Mouse (Mus musculus) C2C12 (cell line): Measurements from ENCODE around the gene Ap1g1. TPM values are rescaled to one million over a fixed set of nuclear protein-coding genes. Genes with fewer than 3 reads are reported as not detected.

ENCODE experiments used
- H3K27me3 ChIP-seq: one replicate; pipeline ENCODE4 v1.6.1; 2011; ENCODE audit not compliant: control insufficient read depth, insufficient read depth, insufficient read length
- H3K36me3 ChIP-seq: one replicate; pipeline ENCODE4 v1.6.1; 2011; ENCODE audit not compliant: control insufficient read depth, insufficient read depth
- H3K4me3 ChIP-seq: one replicate; pipeline ENCODE4 v1.5.1; 2011; ENCODE audit warnings: mild to moderate bottlenecking, control low read depth; ENCODE audit not compliant: poor library complexity, insufficient read depth, severe bottlenecking
- H3K79me2 ChIP-seq: one replicate; pipeline ENCODE4 v1.6.1; 2011; ENCODE audit not compliant: control insufficient read depth, insufficient read depth
- H3K79me3 ChIP-seq: one replicate; pipeline ENCODE4 v1.6.1; 2011; ENCODE audit warnings: low read depth, control low read depth
- H3ac ChIP-seq: one replicate; pipeline ENCODE3; 2011; ENCODE audit warnings: low read depth; ENCODE audit not compliant: control insufficient read depth, insufficient read length
- CEBPB ChIP-seq: IDR thresholded peaks from one replicate; pipeline ENCODE4 v1.6.1; 2011; ENCODE audit warnings: low read depth, mild to moderate bottlenecking, control low read depth, moderate library complexity
- CTCF ChIP-seq: IDR thresholded peaks from one replicate; pipeline ENCODE4 v1.5.1; 2011; ENCODE audit not compliant: control insufficient read depth, insufficient read depth, insufficient read length
- FOSL1 ChIP-seq: IDR thresholded peaks from one replicate; pipeline ENCODE4 v1.8.0; 2011; ENCODE audit warnings: mild to moderate bottlenecking, low read length; ENCODE audit not compliant: poor library complexity, insufficient read depth, severe bottlenecking
- MAX ChIP-seq: IDR thresholded peaks from one replicate; pipeline ENCODE4 v1.6.1; 2011; ENCODE audit warnings: mild to moderate bottlenecking, control low read depth
- MYOD1 ChIP-seq: IDR thresholded peaks from one replicate; pipeline ENCODE4 v1.6.1; 2011; ENCODE audit warnings: low read depth; ENCODE audit not compliant: control insufficient read depth, insufficient read length
- MYOG ChIP-seq: IDR thresholded peaks from one replicate; pipeline ENCODE4 v1.6.1; 2011; ENCODE audit not compliant: control insufficient read depth, insufficient read length; ENCODE audit errors: extremely low read depth
- USF1 ChIP-seq: IDR thresholded peaks from one replicate; pipeline ENCODE4 v1.6.1; 2011; ENCODE audit warnings: low read depth, mild to moderate bottlenecking, control low read depth, moderate library complexity
- polyA plus RNA-seq: library from polyadenylated mRNA; unstranded; fragments of >200 nt; fragmentation: generic; extraction: Trizol; gene quantifications from one replicate; pipeline ENCODE4 v1.2.1, GENCODE M21; 2012; ENCODE audit warnings: missing spikeins

The Ap1g1 gene
- polyA plus RNA-seq, 1 experiment = 25.6 TPM

GRCm38 (mm10) chr8:109738049-109738380, 40.3 kb upstream of the Ap1g1 start:
- Histone ChIP-seq H3K79me2 (peaks cover 32% of the 10 kb centered on the region), H3K36me3 (peaks cover 21% of the 10 kb centered on the region), H3K79me3 (peaks cover 22% of the 10 kb centered on the region), H3K27me3 (no peaks in the 10 kb centered on the region), H3ac (no peak overlapping the region), H3K4me3 (peak overlapping the region; percentile 95)
- no peak for TF ChIP-seq CEBPB
- TF ChIP-seq MAX = no peak
- TF ChIP-seq USF1 = no peak
- no peak for TF ChIP-seq CTCF
- TF ChIP-seq MYOG = no peak
- TF ChIP-seq FOSL1 = no peak
- TF ChIP-seq MYOD1 = no peak

- Histone ChIP-seq H3K4me3 (no peak overlapping the region), H3ac (no peak overlapping the region), H3K27me3 (no peaks in the 10 kb centered on the region), H3K79me2 (no peaks in the 10 kb centered on the region), H3K36me3 (no peaks in the 10 kb centered on the region), H3K79me3 (no peaks in the 10 kb centered on the region)
- TF ChIP-seq USF1 = no peak
- TF ChIP-seq CTCF = no peak
- no peak for TF ChIP-seq CEBPB
- no peak for TF ChIP-seq FOSL1
- TF ChIP-seq MAX = no peak
- no peak for TF ChIP-seq MYOG
- TF ChIP-seq MYOD1 = no peak
Measured at GRCm38 (mm10) chr8:109747468-109748199, 30.7 kb upstream of the Ap1g1 start.

- Histone ChIP-seq H3ac (no peak overlapping the region), H3K79me2 (no peaks in the 10 kb centered on the region), H3K27me3 (no peaks in the 10 kb centered on the region), H3K36me3 (no peaks in the 10 kb centered on the region), H3K79me3 (no peaks in the 10 kb centered on the region), H3K4me3 (no peak overlapping the region)
- TF ChIP-seq USF1 = no peak
- peak; percentile 90 for TF ChIP-seq CEBPB
Measured at GRCm38 (mm10) chr8:109750274-109750673, 28.1 kb upstream of the Ap1g1 start.

GRCm38 (mm10) chr8:109750699-109751098, 27.7 kb upstream of the Ap1g1 start:
- no peaks in the 10 kb centered on the region for H3K36me3 ChIP-seq
- no peak overlapping the region for H3K4me3 ChIP-seq
- no peak overlapping the region for H3ac ChIP-seq
- no peaks in the 10 kb centered on the region for H3K79me3 ChIP-seq
- TF ChIP-seq CTCF (no peak), MAX (peak; percentile 67), MYOD1 (peak; percentile 47), MYOG (no peak), FOSL1 (peak; percentile 85), USF1 (no peak), CEBPB (peak; percentile 15)
- no peaks in the 10 kb centered on the region for H3K79me2 ChIP-seq
- no peaks in the 10 kb centered on the region for H3K27me3 ChIP-seq

GRCm38 (mm10) chr8:109751731-109752485, 26.4 kb upstream of the Ap1g1 start:
- Histone ChIP-seq H3ac (no peak overlapping the region), H3K79me2 (no peaks in the 10 kb centered on the region), H3K79me3 (no peaks in the 10 kb centered on the region), H3K27me3 (no peaks in the 10 kb centered on the region), H3K36me3 (no peaks in the 10 kb centered on the region), H3K4me3 (no peak overlapping the region)
- TF ChIP-seq FOSL1 (no peak), MAX (no peak), USF1 (no peak), MYOG (no peak), CEBPB (no peak), MYOD1 (no peak), CTCF (no peak)
